Mouse (Mus musculus) v-Abl transformed pro-B cells (cell line): ENCODE data around the gene Vmn1r55.
"Not testable (repeated sequence)": the region's sequence is repeated elsewhere in the genome, so short reads cannot be mapped to it uniquely, and the experiment has no call there.

Source experiments
- in situ Hi-C, 2 experiments: fragments of 400-800 bp; cut with MboI; formaldehyde crosslinking; loops; one replicate each; pipeline ENCODE4 v1.15.1; 2025; ENCODE audit not compliant: unreplicated experiment in 2 of 2

The Vmn1r55 gene

GRCm38 (mm10) chr7:5149570-5149969 lies at the start of gene Vmn1r55:
TSS of gene Vmn1r55 (minus strand) at chr7:5149670.
- in situ Hi-C loops = not testable (repeated sequence)

GRCm38 (mm10) chr7:5196647-5197046 lies 47.2 kb upstream of the Vmn1r55 start, which contains the start of gene Vmn1r56:
TSS of gene Vmn1r56 (minus strand) at chr7:5196747.
- in situ Hi-C loops = not testable (repeated sequence)

GRCm38 (mm10) chr7:5125549-5126406 lies 23.7 kb downstream of the Vmn1r55 start, which contains the start of gene Rasl2-9:
TSS of gene Rasl2-9 (minus strand) at chr7:5125950.
- in situ Hi-C loops = no loop called here

- in situ Hi-C loops = no loop called here
Measured at GRCm38 (mm10) chr7:5125078-5125477, 24.4 kb downstream of the Vmn1r55 start.

GRCm38 (mm10) chr7:5116850-5117249 lies 32.6 kb downstream of the Vmn1r55 start, which contains the start of gene Rfpl4:
TSS of gene Rfpl4 (minus strand) at chr7:5116950.
- in situ Hi-C loops = no loop called here

- in situ Hi-C loops = no loop called here
Measured at GRCm38 (mm10) chr7:5112701-5113100, 36.8 kb downstream of the Vmn1r55 start.

- in situ Hi-C loops = no loop called here
Measured at GRCm38 (mm10) chr7:5109301-5109700, 40.2 kb downstream of the Vmn1r55 start.

- in situ Hi-C loops = no loop called here
Measured at GRCm38 (mm10) chr7:5108272-5108671, 41.2 kb downstream of the Vmn1r55 start.

- in situ Hi-C loops = no loop called here
Measured at GRCm38 (mm10) chr7:5102564-5102963, 46.9 kb downstream of the Vmn1r55 start.

GRCm38 (mm10) chr7:5101066-5101663 lies 48.3 kb downstream of the Vmn1r55 start:
- in situ Hi-C loops = no loop called here

- in situ Hi-C loops = no loop called here
Measured at GRCm38 (mm10) chr7:5099796-5100195, 49.7 kb downstream of the Vmn1r55 start.

GRCm38 (mm10) chr7:5098769-5099168 lies 50.7 kb downstream of the Vmn1r55 start:
- in situ Hi-C loops = no loop called here

GRCm38 (mm10) chr7:5092831-5093510 lies 56.5 kb downstream of the Vmn1r55 start:
- in situ Hi-C loops = no loop called here

- in situ Hi-C loops = no loop called here
Measured at GRCm38 (mm10) chr7:5092381-5092780, 57.1 kb downstream of the Vmn1r55 start.

- in situ Hi-C loops = no loop called here
Measured at GRCm38 (mm10) chr7:5091008-5091728, 58.3 kb downstream of the Vmn1r55 start.

GRCm38 (mm10) chr7:5089853-5090252 lies 59.6 kb downstream of the Vmn1r55 start:
- in situ Hi-C loops = loop anchor here in 1 of 2 experiments (10.0 kb wide), 1 partner anchor 1195 kb away; the partner anchor contains the start of gene Zfp667

- in situ Hi-C loops = loop anchor here in 1 of 2 experiments (10.0 kb wide), 1 partner anchor 1197 kb away; the partner anchor contains the start of gene Zfp667
Measured at GRCm38 (mm10) chr7:5087886-5088285, 61.6 kb downstream of the Vmn1r55 start.

- in situ Hi-C loops = loop anchor here in 1 of 2 experiments (10.0 kb wide), 1 partner anchor 1198 kb away; the partner anchor contains the start of gene Zfp667
Measured at GRCm38 (mm10) chr7:5086921-5087440, 62.5 kb downstream of the Vmn1r55 start.

- in situ Hi-C loops = loop anchor here in 1 of 2 experiments (10.0 kb wide), 1 partner anchor 1199 kb away; the partner anchor contains the start of gene Zfp667
Measured at GRCm38 (mm10) chr7:5085512-5085911, 64.0 kb downstream of the Vmn1r55 start.
